Mouse (Mus musculus) MN1 (cell line): ENCODE measurements around the gene Pmm1.
A peak's percentile ranks its signal among the peaks of the same experiment; 100 is the strongest.
"Not testable (repeated sequence)": the region's sequence is repeated elsewhere in the genome, so short reads cannot be mapped to it uniquely, and the experiment has no call there.

ENCODE experiments used
- DNase-seq: peaks from one replicate; pipeline ENCODE4 v3.0.0-alpha.2; 2016; ENCODE audit warnings: low spot score

Gene Pmm1

GRCm38 (mm10) chr15:81927741-81928140 lies 33.0 kb downstream of the Pmm1 start:
- DNase-seq = peak; percentile 62

- no peak for DNase-seq
These were observed 34.3 kb downstream of the Pmm1 start for GRCm38 (mm10) chr15:81926446-81926822.

GRCm38 (mm10) chr15:81925760-81926445 lies 34.8 kb downstream of the Pmm1 start, which contains the start of gene Polr3h:
Gene Polr3h, minus strand, starts transcription at chr15:81926240.
- DNase-seq = peak; percentile 99

- no peak for DNase-seq
These were observed 35.8 kb downstream of the Pmm1 start for GRCm38 (mm10) chr15:81924933-81925332.

- DNase-seq = peak; percentile 83
These were observed 39.5 kb downstream of the Pmm1 start for GRCm38 (mm10) chr15:81921255-81921654.

GRCm38 (mm10) chr15:81920546-81921217 lies 40.0 kb downstream of the Pmm1 start:
- peak; percentile 47 for DNase-seq

- no peak for DNase-seq
These were observed 41.7 kb downstream of the Pmm1 start for GRCm38 (mm10) chr15:81919062-81919461.

GRCm38 (mm10) chr15:81917621-81918463 lies 42.9 kb downstream of the Pmm1 start:
- peak; percentile 84 for DNase-seq

- no peak for DNase-seq
These were observed 43.5 kb downstream of the Pmm1 start for GRCm38 (mm10) chr15:81917201-81917600.

GRCm38 (mm10) chr15:81915663-81916062 lies 45.1 kb downstream of the Pmm1 start:
- no peak for DNase-seq

- DNase-seq = peak; percentile 48
These were observed 46.1 kb downstream of the Pmm1 start for GRCm38 (mm10) chr15:81914668-81915067.

GRCm38 (mm10) chr15:81912498-81912897 lies 48.2 kb downstream of the Pmm1 start:
- DNase-seq = peak; percentile 84

- not testable (repeated sequence) for DNase-seq
These were observed 52.0 kb downstream of the Pmm1 start for GRCm38 (mm10) chr15:81908767-81909166.

GRCm38 (mm10) chr15:81907953-81908352 lies 52.8 kb downstream of the Pmm1 start:
- no peak for DNase-seq

GRCm38 (mm10) chr15:81904939-81905338 lies 55.8 kb downstream of the Pmm1 start:
- peak; percentile 84 for DNase-seq
